Mouse (Mus musculus): ENCODE measurements around the gene Glul. TPM values are rescaled to one million over a fixed set of nuclear protein-coding genes. Genes with fewer than 3 reads are reported as not detected.
"Not testable (repeated sequence)": the region's sequence is repeated elsewhere in the genome, so short reads cannot be mapped to it uniquely, and the experiment has no call there.

Glul gene
- 174 and 190 TPM in 2 replicates for polyA plus RNA-seq (2015; fragmentation: Nextera tagmentation; extraction: Ambion mirVana)

DNA sequence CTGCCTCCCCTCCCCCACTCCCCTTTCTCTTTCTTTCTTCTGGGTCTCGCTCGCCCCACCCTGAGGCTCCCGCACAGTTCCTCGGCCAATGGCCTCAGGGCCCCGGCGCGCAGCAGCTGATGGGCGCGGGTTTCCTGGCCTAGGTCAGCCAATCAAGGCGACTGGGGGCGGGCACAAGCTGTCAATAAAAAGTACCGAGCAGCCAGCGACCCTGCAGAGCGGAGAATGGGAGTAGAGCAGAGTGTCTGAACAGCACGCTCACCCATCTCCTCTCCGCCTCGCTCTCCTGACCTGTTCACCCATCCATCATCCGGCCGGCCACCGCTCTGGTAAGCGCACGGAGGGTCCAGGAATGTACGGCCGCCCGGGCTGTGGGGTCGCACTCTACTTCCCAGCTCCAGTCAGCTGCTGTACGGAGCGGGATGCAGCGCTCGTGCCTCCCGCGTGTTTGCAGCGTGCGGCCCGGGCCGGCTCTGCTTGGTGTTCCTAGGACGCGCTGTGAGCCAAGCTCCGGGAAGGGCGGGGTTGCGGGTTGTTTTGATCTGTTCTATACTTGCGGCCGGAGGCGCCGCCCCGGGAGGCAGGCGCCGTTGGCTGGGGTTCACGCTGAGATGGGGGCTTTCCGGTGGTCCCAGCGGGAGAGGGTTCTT is at the start of gene Glul, which contains the start of gene Teddm2:
Gene Glul (plus strand): TSS at position 214 of the 650 bp plus-strand sequence.
Gene Teddm2 (minus strand): TSS at position 498 of the 650 bp plus-strand sequence.
- H3K36me3 ChIP-seq (replicated peaks), result peaks cover 17% of the 10 kb centered on the region; the same call in 1 of the 2 replicates
- under 1% methylated on average over 51 of the region's 51 CpGs for WGBS
- peak; percentile 97 for ATAC-seq (replicated peaks)

DNA sequence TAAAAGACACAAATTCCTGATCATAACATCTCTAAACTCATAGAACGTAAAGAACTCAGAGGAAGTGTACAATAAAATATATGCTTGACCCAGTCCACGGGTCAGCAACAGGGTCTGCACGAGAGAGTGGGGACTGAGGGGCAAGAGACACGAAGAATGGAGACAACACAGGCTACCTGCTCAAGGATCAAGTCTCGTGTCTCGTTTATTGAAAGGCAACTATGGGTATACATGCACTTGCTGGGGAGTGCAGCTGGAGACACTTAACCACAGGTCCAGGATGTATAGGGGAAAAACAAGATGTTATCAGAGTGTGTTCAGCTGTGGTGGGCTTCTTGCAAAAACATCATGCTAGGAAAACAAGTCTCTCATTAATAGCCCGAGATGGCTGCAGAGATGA is 47.0 kb upstream of the Glul start:
- not testable (repeated sequence) for H3K27me3 ChIP-seq (replicated peaks); H3K9ac ChIP-seq; H3K36me3 ChIP-seq (replicated peaks); H3K4me2 ChIP-seq; H3K4me3 ChIP-seq; H3K9me3 ChIP-seq; H3K4me1 ChIP-seq; H3K27ac ChIP-seq; ATAC-seq (replicated peaks)
- WGBS, result 82% methylated on average over 7 of the region's 7 CpGs

More for the DNA sequence above, at the start of gene Glul, which contains the start of gene Teddm2:
- Histone ChIP-seq H3K27me3 (replicated peaks) (no peaks in the 10 kb centered on the region), H3K9me3 (no peaks in the 10 kb centered on the region), H3K4me3 (peak within 1 kb of the TSS; percentile 70), H3K4me1 (peaks cover 35% of the 10 kb centered on the region), H3K4me2 (peak within 1 kb of the TSS; percentile 82), H3K9ac (peak within 1 kb of the TSS; percentile 90), H3K27ac (peak within 1 kb of the TSS; percentile 96)

DNA sequence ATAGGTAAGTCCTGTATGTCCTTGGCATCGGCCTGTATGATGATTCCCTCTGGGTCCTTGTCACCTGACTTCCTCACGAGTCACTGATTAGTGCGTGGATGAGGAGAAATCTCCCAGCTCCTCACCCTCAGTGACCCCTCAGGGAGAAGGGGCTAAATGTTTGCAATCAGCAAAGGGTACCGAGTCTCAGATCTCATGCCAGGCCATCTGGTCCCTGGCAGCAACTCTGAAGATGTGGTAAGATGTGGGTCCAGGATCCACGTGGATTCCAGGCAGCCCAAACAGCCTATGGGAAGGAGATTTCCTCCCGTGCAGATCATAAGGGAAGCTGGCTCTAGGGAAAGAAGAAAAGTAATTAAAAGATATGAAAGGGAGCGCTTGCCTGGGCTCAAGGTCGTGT is 43.8 kb upstream of the Glul start:
- ATAC-seq (replicated peaks), result no peak
- no peaks in the 10 kb centered on the region for H3K4me1 ChIP-seq
- H3K27me3 ChIP-seq (replicated peaks), result no peaks in the 10 kb centered on the region
- H3K4me2 ChIP-seq, result no peak overlapping the region
- no peak overlapping the region for H3K27ac ChIP-seq
- no peak overlapping the region for H3K9ac ChIP-seq
- 72% methylated on average over 8 of the region's 8 CpGs for WGBS
- no peak overlapping the region for H3K4me3 ChIP-seq
- no peaks in the 10 kb centered on the region for H3K9me3 ChIP-seq
- no peaks in the 10 kb centered on the region for H3K36me3 ChIP-seq (replicated peaks)

DNA sequence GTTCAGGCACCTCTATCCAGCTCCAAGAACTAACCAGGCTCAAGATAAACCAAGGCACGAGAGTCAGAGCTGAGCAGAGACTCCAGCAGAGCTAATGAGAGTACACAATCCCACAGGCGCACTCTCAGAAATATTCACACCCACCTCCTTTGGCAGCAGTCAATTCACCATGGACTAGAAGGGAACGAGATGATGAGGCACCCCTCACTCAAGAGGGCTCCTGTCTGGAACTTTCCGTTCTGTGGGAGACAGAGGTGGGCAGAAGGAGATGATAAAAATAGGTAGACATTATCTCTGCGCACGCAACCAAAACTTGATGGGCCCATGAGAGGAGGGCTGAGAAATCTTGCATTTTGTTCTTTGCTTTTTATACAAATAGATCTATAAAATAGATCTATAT is 25.7 kb upstream of the Glul start, which contains the start of gene Teddm1b:
Gene Teddm1b (plus strand): TSS at position 301 of the 400 bp plus-strand sequence.
- H3K9ac ChIP-seq, result no peak within 1 kb of the TSS

DNA sequence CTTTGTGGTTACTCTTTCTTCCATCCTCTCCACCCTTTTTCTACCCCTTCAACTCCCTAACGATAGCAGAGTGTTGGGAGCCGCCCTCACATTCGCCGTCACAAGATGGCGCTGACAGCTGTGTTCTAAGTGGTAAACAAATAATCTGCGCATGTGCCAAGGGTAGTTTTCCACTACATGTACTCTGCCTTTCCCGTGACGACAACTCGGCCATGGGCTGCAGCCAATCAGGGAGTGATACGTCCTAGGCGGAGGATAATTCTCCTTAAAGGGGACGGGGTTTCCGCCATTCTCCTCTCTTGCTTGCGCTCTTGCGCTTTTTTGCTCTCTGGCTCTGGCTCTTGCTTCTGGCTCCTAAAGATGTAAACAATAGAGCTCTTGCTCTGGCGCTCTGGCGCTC is 19.4 kb upstream of the Glul start:
- not testable (repeated sequence) for H3K4me3 ChIP-seq; H3K4me1 ChIP-seq; H3K27ac ChIP-seq; H3K36me3 ChIP-seq (replicated peaks); ATAC-seq (replicated peaks); H3K9ac ChIP-seq; H3K27me3 ChIP-seq (replicated peaks); H3K4me2 ChIP-seq; H3K9me3 ChIP-seq
- WGBS, result 96% methylated on average over 17 of the region's 17 CpGs

More for the DNA sequence above, 25.7 kb upstream of the Glul start, which contains the start of gene Teddm1b:
- no peak within 1 kb of the TSS for H3K4me2 ChIP-seq
- no peak within 1 kb of the TSS for H3K4me3 ChIP-seq
- H3K4me1 ChIP-seq, result no peaks in the 10 kb centered on the region
- ATAC-seq (replicated peaks), result no peak
- WGBS, result 87% methylated on average over 6 of the region's 6 CpGs
- H3K9me3 ChIP-seq, result no peaks in the 10 kb centered on the region
- no peaks in the 10 kb centered on the region for H3K27me3 ChIP-seq (replicated peaks)
- no peak within 1 kb of the TSS for H3K27ac ChIP-seq
- H3K36me3 ChIP-seq (replicated peaks), result no peaks in the 10 kb centered on the region

DNA sequence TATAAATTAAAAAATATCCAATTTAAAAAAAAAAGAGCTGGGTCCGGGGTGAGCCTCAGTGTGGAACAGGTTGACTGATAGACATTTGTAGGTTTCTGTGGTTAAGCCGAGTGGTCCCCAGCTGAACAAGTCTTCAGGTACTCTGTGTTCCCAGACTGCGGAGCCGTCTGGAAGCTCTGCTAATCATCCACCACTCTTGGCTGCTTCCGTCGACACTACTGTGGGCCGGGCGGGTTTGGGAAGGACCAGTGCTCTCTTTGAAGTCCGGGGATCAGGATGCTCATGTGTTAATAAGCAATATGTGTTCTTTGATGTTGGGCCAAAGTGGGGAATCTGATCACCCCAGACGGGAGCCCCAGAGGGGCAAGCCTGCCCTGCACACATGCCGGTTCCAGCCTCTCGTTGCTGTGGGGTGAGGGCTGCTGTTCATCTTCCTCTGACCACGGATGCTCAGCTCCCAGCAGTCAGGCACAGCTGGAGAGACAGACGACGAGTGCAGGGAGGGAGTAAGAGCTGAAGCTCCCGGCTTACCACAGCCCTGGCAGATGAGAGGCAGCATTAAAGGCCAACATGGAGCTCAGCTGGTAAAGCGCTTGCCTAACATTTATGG is 13.6 kb upstream of the Glul start:
- 33% methylated on average over 17 of the region's 17 CpGs for WGBS
- Histone ChIP-seq H3K27ac (peak overlapping the region; percentile 46), H3K9ac (no peak overlapping the region), H3K4me2 (no peak overlapping the region), H3K4me3 (no peak overlapping the region), H3K4me1 (0 out of 2 replicates have a peak, but pooled peaks cover 4% of the 10 kb centered on the region), H3K36me3 (replicated peaks) (no peaks in the 10 kb centered on the region), H3K9me3 (no peaks in the 10 kb centered on the region), H3K27me3 (replicated peaks) (no peaks in the 10 kb centered on the region)
- ATAC-seq (replicated peaks), result peak; percentile 80

DNA sequence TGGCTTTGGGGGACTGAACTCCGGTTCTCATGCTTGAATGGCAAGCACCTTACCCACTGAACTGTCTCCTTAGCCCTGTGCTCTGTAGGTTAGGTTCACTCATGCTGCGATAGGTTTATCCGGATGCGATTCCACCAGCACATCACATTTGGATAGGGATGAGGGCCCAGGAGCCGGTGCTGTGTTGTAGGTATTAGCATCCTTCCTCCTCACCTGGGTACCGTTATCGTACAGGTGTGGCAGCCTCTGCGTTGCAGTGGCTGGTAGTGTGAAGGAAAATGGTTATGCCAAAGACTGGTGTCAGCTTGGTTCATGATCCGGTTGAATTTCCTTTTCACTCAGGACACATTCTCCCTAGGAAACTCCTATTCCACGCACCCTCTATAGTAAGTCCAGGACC is 9.6 kb upstream of the Glul start:
- H3K27me3 ChIP-seq (replicated peaks), result no peaks in the 10 kb centered on the region
- no peak overlapping the region for H3K27ac ChIP-seq
- no peaks in the 10 kb centered on the region for H3K36me3 ChIP-seq (replicated peaks)
- 95% methylated on average over 10 of the region's 10 CpGs for WGBS
- H3K4me3 ChIP-seq, result no peak overlapping the region
- H3K9me3 ChIP-seq, result no peaks in the 10 kb centered on the region
- no peak overlapping the region for H3K9ac ChIP-seq
- peaks cover 5% of the 10 kb centered on the region; the same call in 1 of the 2 replicates for H3K4me1 ChIP-seq
- H3K4me2 ChIP-seq, result no peak overlapping the region
- no peak for ATAC-seq (replicated peaks)

DNA sequence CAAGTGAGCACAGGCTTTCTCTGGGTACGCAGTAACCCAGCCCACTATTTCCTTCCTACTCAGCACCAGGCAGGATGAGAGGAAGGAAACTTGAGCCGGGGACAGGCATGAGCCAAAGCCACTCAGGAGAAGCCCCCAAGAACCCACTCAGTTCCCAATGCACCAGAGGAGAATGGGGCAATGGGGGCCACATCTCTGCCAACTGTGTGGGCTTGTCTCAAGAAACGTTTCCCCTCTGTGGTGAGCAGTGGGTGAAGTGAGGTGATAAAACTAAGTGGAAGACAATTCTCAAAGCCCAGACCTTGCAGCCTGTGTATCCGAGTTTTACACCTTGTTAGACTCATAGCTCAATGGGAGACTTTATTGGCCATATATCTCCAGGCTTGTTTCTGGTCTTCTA is 8.3 kb upstream of the Glul start, which contains the start of gene Teddm1a:
Gene Teddm1a (plus strand): TSS at position 301 of the 400 bp plus-strand sequence.
- ATAC-seq (replicated peaks), result no peak
- H3K9me3 ChIP-seq, result no peaks in the 10 kb centered on the region
- H3K9ac ChIP-seq, result no peak within 1 kb of the TSS
- H3K27ac ChIP-seq, result no peak within 1 kb of the TSS
- no peak within 1 kb of the TSS for H3K4me2 ChIP-seq
- WGBS, result 80% methylated on average over 4 of the region's 4 CpGs
- peaks cover 4% of the 10 kb centered on the region; the same call in 1 of the 2 replicates for H3K4me1 ChIP-seq
- no peaks in the 10 kb centered on the region for H3K27me3 ChIP-seq (replicated peaks)
- no peaks in the 10 kb centered on the region for H3K36me3 ChIP-seq (replicated peaks)
- no peak within 1 kb of the TSS for H3K4me3 ChIP-seq

DNA sequence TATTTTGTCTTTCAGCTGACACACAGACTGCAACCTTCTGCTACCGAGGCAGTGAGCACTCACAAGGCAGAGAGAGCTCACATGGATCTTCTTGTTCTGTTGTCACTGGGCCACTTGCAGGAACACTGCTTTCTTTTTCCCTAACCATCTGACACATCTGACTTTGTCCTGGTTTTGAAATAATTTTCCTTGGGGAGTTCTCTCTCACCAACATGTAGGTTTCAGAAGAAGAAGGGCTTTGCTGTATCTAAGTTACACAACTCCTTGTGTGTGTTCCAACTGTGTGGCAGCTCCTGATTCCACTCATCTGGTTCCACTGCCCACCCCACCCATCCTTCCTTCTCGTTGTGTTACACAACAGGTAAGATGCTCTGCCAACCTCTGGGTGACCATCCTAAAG is 6.0 kb upstream of the Glul start:
- H3K27me3 ChIP-seq (replicated peaks), result no peaks in the 10 kb centered on the region
- no peak for ATAC-seq (replicated peaks)

DNA sequence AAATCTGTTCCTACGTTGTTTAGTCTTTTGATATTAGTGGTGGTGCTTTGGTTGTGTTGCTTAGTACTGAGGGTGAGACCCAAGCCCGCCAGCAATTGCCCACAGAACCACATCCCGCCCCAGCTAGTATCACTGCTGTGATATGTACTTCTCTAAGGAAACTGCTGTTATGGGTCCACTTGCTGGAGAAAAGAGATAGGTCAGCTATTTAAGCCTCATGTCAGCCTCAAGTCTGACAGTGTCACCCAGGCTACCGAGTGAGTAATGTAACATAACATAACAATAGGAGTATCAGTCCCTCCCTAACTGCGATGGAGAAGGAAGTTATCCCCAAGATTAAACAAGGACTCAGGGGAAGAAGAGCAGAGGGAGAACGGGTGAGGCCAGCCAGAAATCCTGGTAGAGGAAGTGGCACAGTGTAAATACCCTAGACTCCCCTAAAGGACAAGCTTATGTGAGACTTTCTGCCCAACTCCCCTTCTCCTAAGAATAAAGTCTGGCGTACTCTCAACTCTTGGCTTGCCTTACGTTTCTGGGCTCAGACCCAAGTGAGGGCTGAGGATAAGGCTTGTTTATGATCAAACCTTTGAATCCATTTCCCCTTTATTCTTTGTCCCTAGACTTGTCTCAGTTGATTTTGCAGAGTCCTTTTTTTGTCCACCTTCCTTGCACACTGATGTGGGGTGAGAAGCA is 5.4 kb upstream of the Glul start:
- Histone ChIP-seq H3K27ac (no peak overlapping the region), H3K4me2 (no peak overlapping the region), H3K4me3 (no peak overlapping the region), H3K27me3 (replicated peaks) (no peaks in the 10 kb centered on the region), H3K9me3 (no peaks in the 10 kb centered on the region), H3K9ac (no peak overlapping the region), H3K36me3 (replicated peaks) (no peaks in the 10 kb centered on the region), H3K4me1 (peaks cover 7% of the 10 kb centered on the region)
- WGBS, result 64% methylated on average over 8 of the region's 8 CpGs
- ATAC-seq (replicated peaks), result no peak

More for the DNA sequence above, 6.0 kb upstream of the Glul start:
- H3K4me2 ChIP-seq, result no peak overlapping the region
- H3K27ac ChIP-seq, result no peak overlapping the region
- H3K36me3 ChIP-seq (replicated peaks), result no peaks in the 10 kb centered on the region
- H3K9ac ChIP-seq, result no peak overlapping the region
- H3K4me1 ChIP-seq, result peaks cover 5% of the 10 kb centered on the region
- H3K9me3 ChIP-seq, result no peaks in the 10 kb centered on the region
- WGBS, result 80% methylated on average over 2 of the region's 2 CpGs
- no peak overlapping the region for H3K4me3 ChIP-seq

DNA sequence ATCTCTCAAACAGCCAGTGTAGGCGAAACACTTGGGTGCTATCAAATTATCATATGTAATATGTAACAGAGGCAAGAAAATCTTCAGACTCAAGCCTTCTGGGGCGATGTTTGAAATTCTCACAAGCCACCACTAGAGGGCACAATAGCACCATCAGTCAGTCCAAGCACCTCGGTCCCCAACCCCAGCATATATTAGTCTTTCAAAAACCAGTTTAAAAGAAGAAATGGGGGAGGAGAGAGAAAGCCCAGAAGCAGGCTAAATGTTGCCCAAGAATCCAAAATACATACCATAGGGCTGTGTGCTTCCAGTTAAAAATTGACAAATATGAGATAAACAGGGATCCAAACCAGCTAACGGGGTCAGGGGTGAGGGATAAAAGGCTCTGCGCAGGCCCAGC is 4.8 kb upstream of the Glul start:
- peaks cover 7% of the 10 kb centered on the region for H3K4me1 ChIP-seq
- H3K27me3 ChIP-seq (replicated peaks), result no peaks in the 10 kb centered on the region
- no peak overlapping the region for H3K4me3 ChIP-seq
- ATAC-seq (replicated peaks), result no peak
- H3K9me3 ChIP-seq, result no peaks in the 10 kb centered on the region
- no peak overlapping the region for H3K9ac ChIP-seq
- H3K4me2 ChIP-seq, result no peak overlapping the region
- WGBS, result 32% methylated on average over 5 of the region's 5 CpGs
- H3K27ac ChIP-seq, result no peak overlapping the region
- H3K36me3 ChIP-seq (replicated peaks), result no peaks in the 10 kb centered on the region

DNA sequence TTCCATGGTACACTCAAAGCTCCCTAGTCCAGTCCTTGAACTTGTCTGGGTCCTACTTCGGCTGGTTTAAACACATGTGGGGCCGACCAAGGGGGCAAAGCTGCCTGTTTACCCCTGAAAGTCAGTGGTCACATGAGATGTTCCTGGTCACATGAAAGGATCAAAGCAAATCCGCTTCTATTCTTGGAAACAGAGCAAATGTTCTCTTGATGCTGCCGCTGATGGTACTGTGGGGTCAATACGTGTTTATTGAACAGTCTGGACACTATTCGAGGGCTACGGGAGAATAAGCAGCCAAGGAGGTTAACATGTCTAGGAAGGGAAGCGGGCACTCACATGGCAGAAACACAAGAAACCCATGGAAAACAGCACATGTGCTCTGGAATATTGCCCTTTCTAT is 2.5 kb upstream of the Glul start:
- H3K4me1 ChIP-seq, result peaks cover 20% of the 10 kb centered on the region
- H3K9me3 ChIP-seq, result no peaks in the 10 kb centered on the region
- H3K4me3 ChIP-seq, result no peak overlapping the region
- H3K27me3 ChIP-seq (replicated peaks), result no peaks in the 10 kb centered on the region
- WGBS, result 78% methylated on average over 8 of the region's 8 CpGs
- no peak overlapping the region for H3K4me2 ChIP-seq
- H3K27ac ChIP-seq, result no peak overlapping the region
- no peak overlapping the region for H3K9ac ChIP-seq
- no peaks in the 10 kb centered on the region for H3K36me3 ChIP-seq (replicated peaks)
- no peak for ATAC-seq (replicated peaks)

Measured in midbrain, embryonic 15.5 days (tissue).